Mouse (Mus musculus) cerebellum, adult 11-12 months (tissue): ENCODE results near the gene Gm49388.
"Not testable (repeated sequence)": the region's sequence is repeated elsewhere in the genome, so short reads cannot be mapped to it uniquely, and the experiment has no call there.

Source experiments
- DNase-seq: peaks from one replicate; pipeline ENCODE4 v3.0.0; 2022

Gm49388 gene

DNA sequence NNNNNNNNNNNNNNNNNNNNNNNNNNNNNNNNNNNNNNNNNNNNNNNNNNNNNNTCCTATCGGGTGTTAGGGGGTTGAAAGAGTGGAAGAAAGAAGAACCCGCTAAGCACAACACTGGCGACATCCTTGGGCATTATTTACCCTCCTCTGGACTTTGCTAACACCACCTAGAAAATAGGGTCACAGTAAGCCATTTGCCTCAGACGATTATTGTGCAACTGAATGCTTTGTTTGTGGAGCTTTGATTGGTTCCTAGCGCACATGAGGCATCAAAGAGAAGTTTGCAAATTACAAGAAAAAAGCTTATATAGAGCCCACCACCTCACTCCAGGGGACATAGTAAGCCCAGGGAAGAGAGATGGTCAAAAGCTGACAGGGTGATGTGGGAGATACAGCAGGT, 23.4 kb downstream of the Gm49388 start:
- no peak for DNase-seq

DNA sequence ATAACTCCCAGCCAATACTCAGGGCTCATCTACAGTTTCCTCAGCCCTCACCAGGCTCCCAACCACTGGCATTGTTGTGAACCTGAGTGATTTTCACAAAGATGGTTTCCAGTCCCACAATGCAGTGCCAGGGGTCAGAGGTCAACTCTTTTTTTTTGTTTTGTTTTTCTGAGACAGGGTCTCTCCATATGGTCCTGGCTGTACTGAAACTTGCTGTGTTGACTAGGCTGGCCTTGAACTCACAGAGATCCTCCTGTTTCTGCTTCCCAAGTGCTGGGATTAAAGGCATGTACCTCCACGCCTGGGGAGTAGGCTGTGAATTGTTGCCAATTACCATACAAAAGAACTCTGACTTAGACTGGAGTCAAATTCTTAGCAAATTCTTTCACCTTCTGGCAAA, 24.4 kb downstream of the Gm49388 start:
- no peak for DNase-seq

DNA sequence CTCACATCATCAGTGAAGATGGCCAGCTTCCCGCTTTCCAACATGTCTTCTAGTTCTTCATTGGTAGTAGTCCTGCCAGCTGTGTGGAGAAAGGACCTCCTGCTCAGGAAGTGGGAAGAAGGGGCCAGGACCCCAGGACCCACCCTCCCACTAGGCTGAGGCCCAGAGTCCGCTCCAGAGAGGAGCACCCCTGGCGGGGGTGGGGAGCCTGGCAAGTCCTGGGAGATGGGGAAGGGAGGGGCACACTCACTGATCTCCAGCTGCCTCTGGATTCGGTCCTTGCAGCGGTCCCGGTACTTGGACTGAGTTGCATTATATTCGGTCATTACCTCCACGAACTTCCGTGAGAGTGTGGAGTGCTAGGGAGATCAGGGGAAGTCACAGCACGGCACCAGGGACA, 25.2 kb downstream of the Gm49388 start:
- no peak for DNase-seq

DNA sequence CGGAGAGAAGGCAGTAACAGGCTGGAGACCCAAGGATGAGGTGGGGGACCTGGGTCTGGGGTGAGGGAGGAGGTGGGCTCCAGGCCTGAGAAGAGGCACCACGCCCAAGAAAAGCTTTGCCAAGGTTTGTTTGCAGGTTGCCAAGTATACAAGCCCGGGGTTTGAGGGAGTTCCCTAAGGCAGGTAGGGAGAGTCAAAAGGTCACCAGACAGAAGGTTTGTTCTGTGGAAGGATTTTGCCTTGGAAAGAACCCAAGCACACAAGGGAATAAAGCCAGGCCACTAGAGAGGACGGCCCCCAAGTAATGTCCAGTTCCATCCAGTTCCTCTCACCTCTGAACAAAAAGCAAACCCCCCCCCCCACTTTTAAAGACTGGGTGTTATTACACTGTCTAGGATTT, 25.8 kb downstream of the Gm49388 start:
- peak; percentile 45 for DNase-seq

DNA sequence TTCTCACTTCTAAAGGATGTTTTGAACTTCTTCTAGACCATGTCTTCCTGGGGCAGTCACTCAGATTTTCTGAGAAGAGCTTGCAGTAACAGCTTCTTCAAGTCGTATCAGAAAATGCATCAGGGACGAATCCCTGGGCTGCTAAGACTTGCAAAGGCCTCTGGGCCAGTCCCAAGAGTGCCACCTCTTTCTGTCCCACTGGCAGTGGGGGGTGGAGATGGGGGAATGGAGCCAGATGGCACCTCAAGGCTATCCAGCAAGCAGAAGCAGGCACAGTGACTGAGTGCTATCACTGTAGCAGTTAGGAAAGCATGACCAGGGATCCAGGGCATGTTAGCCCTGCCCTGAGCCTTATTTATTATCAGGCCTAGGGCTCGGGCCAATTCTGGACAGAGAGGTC, 26.9 kb downstream of the Gm49388 start:
- peak; percentile 64 for DNase-seq

DNA sequence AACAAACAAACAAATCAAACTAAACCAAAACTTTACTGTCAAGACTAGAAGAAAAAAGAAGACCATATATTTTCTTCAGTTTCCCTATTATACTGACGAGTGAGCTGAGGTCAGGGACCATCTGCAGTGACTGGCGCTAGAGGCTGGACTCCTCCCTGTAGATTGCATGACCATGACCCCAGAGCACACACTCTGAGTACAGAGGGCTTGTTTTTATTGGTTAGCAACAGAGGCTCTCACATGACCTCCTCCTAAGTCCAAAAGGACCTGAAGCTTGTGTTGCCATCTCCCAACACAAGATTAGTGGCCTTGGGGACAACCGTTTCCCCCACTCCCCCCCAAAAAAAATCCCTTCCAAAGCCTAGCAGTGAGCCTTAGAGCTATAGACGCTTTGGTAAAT, 28.4 kb downstream of the Gm49388 start:
- DNase-seq = no peak

DNA sequence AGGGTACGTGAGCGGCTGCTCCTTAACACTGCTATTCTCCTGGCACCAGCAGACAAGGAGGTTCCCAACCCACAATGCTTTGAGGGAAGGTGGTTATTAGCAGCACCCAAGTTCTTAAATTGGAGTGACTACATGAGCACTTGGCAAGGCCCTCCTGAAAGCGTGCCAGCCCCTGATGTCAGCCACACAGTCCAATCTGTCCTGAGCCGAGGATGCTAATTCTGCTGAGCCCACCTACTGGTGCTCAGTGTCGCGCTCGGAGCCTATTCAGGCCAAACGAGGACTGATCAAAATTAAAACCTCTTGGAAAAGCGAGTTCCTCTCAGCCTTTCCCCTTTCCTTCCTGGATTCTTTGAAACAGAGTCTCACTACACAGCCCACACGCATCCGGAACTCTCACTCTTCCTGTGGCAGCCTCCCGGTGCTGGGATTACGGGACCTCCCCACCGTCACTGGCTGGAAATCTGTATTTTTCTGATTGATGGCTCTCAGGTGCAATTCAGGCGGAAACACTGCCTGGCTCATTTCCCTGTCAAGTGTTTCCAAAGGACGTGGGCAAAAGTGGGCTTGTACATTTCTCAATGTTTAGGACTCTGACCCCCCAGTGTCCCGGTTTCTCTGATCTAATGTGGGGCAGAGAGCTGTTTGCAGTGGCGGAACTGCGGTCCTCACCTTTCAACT, 29.0 kb downstream of the Gm49388 start:
- peak; percentile 97 for DNase-seq

DNA sequence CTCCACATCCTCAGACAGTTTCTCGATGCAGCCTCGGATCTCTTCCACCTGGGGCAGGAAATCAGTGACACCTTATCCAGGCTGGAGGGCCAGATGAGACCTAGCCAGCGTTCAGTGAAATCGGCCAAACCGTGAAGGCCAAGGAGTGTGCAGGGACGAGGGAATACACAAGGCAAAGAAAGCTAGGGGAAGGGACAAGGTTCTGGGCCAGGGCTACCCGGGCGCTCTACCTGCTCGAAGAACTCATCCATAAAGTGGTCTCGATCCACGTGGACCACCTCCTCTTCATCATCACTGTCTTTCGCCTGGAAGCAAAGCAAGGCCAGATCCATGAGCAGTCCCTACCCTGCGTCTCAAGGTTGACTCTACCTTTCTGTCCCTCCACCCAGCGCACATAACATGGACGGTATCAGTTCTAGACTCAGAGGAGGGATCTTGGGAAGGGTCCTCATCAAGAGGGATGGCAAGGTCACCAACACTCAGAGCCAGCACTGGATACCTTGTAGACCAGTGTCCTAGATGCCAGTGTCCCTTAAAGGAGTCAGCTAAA, 29.8 kb downstream of the Gm49388 start:
- DNase-seq = peak; percentile 34

DNA sequence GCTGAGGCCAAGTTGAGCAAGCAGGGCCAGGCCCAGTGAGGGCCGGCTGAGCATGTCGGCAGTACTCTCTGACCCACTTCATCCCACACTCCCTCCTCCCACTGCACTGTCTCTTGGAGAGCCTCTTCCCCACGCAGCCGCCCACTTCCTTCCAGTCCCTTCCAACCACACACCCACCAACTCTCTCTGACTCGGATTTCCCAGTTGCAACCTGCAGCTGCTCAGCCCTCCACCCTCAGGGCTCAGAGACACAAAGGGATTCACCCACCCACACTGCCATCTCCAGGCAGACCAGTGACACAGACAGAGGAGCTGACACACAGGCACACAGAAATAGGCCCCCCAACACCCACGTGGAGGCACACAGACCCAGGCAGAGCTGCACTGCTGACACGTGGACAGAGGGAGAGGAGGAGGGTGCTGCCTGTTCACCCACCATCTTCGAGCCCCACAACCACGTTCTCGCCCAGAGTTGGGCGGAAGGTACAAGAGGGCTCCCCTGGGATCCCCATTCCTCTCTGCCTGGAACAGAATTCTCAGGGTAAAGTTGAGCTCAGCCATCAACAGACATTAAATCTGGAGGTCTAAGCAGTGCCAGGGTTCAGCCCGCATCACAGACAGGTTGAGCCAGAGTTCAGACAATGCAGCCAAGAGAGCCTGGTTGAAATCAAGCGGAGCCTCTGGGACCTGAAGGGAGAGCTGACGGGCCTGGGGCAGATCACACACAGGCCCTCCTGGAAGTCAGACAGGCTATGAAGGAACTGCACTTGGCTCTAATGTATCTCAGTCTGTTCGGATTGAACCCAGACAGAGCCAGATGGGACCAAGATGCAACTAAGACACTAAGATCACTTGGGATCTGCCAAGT, 30.8 kb downstream of the Gm49388 start:
- peak; percentile 70 for DNase-seq

DNA sequence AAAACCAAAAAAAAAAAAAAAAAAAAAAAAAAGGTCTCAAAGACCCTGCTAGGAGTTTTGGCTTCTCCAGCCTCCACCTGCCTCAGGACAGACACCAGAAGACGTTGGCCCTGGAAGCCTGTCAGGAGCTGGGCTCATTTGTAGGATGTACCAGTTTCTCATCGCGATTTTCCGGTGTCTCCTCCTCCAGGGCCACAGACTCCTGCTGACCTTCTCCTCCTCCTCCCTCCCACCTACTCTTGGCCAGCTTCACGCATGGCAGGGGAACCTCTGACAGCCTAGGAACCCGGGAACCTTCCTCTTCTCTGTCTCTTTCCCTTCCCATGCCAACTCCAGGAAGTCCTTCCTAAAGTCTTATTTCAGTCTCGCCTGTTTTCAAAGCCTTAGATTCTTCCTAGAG, 31.6 kb downstream of the Gm49388 start:
- peak; percentile 51 for DNase-seq

DNA sequence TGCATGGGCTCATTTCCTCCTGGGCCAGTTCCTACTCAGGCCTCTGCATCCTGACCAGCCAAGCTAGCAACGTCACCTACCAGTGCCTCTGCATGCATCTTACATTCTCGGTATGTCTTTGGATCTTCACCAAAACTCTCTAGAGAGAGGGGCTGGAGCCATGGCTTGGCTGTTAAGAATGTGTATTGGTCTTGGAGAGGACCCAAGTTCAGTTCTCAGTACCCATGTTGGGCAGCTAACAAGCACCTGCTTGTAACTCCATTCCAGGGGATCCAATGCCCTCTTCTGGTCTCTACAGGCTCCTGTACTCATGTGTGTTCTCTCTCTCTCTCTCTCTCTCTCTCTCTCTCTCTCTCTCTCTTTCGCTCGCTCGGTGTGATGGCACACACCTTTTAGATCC, 32.4 kb downstream of the Gm49388 start:
- DNase-seq = peak; percentile 46

DNA sequence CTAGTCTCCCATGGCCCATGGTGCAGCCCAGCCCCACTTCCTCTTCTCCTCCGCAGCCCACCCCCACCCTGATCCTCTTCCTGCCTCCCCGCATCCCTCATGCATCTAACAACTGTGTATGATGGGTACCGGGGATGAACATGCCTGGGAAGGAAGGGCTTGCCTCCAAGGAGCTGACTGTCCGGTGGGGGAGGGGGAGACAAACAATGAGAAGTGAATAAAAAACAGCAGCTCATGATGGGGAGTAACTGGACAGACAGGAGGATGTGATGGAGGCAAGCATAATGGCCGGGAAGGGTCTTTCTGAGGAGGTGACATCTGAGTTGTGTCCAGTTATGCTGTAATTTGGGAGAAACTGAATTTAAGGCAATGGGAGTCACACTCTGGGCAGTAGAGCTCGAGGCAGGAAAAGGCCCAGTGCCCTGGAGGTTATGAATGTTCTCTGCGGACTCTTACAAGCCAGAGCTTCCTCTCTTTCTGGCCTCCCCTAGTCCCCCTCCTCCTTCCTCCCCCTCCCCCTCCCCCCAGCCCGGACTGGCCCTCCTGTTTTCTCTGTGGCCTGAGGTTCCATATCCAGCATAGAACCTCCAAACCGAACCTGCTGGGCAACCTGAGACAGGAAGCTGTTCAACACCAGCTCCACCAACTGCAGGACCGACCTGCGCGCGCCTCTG, 35.6 kb downstream of the Gm49388 start:
- DNase-seq = no peak

DNA sequence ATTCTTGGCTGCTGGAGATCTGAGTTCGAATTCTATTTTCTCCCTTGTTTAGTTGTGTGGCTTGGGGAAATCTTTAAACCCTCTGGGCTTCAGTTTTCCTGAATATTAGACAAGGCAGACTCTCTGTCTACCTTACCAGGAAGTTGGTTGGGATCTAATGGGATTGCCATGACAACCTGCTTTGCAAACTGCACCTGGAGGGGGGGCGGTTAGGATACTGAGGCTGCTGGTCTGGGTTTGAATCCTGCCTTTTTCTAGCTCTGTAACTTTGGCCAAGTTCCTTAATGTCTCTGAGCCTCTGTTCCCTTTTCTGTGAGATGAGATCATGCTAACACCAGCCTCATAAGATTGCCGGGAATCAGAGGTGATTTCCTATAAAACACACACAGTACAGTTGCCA, 37.1 kb downstream of the Gm49388 start:
- no peak for DNase-seq

DNA sequence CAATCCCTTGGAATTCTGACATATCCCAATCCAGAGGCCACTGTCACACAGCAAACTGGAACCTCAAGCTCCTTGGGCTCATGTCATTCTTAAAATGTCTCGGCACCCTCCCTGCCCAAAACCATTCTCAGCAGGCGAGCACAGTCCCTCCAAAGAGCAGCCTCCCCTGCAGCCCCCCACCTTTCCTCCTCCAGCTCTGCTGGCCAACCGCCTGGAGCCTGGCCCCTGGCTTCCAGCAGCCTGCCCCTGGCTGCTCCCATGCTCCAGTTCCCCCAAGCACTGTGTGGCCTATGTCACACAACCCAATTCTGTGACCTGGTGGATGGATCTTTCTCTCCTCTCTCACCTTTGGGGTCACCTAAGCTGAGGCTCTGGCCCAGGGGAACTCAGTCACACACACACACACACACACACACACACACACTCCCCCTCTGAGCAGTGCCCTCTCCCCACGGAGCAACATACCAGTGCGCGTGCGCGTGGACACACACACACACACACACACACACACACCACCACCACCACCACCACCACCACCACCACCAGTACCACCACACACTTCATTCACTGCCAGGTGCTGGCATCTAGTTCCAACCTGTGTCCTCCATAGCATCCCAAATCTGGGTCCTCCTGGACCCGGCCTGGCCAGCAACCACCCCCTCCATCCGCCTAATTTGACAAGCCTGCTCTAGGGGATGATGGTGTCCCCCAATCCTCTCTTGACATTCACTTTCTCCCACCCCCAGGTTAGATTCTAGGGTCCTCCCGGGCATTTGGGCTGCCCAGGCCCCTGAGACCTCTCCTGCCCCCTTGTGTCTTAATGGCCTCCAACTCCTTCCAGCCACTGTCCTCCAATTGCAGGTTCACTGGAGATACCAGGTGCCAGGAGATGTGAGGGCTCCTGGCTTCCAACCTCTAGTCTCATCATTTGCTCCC, 38.1 kb downstream of the Gm49388 start:
- peak; percentile 75 for DNase-seq

DNA sequence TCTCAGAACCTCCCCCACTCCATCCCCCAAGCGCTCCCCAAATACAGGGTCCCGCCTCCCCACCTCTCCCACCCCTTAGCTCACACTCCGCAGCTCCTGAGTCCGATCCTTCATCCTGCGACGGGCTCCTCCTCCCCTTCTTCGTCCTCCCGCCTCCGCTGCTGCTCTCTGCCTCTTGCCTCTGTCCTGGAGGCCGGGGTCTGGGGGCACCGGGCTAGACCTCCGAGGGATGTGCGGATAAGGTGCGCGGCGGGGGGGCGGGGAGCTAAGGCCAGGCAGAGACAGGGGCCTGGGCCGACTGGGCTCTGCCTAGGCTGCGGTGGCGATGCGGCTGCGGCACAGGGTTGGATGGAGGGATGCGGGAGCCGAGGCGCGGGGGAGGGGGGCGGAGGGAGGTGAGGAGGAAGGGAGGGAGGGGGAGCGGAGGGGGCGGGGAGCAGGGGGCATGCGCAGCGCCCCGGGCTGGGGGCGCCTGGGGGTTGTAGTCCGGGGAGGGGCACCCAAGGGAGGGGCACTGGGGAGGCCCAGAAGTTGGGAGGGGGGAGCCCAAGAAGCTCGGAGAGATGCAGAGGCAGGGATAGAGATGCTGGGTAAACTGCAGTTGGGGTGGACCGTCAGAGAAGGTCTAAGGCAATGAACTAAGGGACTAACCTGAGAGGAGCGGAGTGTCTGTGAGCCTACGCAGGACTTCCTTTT, 38.9 kb downstream of the Gm49388 start, which contains the start of the genes Stx4a and Stx1b:
Stx4a (plus strand) TSS at position 119 of the 696 bp plus-strand sequence.
Stx1b (minus strand) TSS at position 374 of the 696 bp plus-strand sequence.
- DNase-seq = peak; percentile 83

DNA sequence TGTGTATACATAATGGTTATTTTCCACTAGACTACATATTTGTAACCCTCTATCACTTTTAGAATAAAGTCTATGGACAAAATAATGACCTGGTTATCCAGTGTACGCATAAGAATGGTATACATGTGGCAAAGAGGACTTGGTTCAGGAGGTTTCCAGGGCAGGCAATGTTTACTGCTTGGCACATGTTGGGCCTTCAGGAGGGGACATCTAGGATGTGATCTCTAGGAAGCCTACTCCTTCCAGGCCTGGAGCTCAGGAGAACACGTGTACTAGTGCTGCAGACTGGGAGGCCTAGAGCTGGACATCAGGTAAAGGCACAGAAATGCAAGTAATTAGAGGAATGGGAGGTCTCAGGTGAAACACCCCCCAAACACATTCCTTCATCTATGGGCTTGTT, 50.1 kb downstream of the Gm49388 start:
- no peak for DNase-seq

DNA sequence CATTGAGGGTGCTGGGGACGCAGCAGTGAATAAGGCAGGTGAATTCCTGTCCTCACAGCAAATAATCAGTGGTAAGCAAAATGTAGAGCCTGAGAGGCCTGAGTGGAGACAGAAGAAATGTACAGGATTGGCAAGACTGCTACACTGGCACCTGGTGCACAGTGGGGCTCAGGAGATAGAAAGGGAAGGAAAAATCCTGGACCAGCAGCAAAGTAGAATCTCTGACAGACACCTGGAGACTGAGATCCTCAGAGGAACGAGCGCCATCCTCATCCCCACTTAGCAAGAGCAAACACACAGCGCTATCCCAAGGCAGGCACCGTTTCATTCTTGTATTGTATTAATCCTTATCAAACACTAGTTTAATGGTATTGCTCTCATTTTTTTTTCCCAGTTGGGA, 52.1 kb downstream of the Gm49388 start:
- peak; percentile 64 for DNase-seq

DNA sequence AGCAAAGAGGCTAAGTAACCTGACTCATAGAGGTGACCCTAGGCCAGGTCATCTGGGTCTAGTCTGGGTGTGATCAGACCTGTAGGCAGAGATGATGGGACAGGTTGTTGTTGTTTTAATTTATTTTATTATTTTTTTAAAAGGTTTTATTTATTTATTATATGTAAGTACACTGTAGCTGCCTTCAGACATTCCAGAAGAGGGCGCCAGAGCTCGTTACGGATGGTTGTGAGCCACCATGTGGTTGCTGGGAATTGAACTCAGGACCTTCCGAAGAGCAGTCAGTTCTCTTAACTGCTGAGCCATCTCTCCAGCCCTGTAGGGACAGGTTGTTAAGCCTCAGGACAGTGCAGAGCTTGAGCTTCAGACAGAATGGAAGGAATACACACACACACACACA, 52.5 kb downstream of the Gm49388 start:
- DNase-seq = not testable (repeated sequence)

DNA sequence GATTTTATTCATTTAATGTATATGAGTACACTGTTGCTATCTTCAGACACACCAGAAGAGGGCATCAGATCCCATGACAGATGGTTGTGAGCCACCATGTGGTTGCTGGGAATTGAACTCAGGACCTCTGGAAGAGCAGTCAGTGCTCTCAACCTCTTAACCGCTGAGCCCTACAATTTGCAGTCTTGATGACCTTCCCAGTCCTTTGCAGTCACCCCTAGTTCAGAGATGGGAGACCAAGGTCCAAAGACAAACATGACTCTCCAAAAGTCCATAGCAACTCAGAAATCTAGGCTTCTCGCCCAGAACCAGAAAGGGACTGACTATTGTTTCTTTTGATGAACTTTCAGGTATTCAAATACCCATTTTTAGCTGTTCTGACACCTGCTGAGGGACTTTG, 54.6 kb downstream of the Gm49388 start:
- not testable (repeated sequence) for DNase-seq

DNA sequence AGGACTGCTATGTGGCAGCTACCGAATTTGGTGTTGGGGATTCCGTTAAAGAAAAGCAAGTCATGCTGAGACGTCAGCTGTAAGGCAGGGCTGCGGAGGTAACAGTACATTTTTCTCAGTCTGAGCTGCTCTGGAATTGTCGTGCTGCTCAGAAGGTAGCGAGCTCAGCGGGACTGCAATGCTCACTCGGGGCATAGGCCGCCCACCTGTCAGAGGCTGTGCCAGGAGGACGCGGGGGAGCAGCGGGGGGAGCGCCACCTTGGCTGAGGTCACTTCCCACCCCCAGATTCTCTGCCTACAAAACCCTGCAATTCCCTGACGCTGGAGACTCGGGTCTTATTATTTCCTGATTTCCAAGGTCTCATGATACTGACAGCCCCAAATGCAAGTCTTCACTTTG, 55.5 kb downstream of the Gm49388 start:
- peak; percentile 87 for DNase-seq

DNA sequence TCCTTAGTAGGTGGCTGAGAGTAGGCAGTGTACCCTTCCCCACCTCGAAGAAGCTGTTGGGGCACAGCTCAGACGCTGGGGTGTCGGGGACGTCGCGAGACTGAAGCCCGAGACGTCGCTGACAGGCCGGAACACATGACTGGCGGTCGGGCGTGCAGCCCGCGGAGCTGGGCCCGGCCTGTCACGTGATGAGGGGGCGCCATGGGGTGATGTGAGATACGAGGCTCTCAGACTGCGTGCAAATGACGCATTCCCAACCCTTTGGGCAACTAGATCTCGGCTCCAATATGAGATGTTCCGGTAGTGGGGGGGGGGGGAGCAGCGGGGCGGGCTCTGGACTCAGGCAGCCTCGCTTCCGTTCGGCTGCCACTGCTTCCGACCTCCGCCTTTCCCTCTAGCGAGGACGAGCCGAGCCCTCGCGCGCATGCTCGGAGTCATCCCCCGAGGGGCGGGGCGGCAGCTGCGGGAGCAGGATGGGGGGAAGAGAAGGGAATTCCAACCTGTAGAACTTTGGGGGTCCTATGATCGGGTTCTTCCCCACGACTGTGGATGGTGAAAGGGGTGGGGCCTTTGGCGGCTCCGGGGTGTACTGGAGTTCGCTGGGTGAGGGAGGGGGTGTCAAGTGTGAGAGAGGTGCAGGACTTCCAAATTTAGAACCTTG, 56.1 kb downstream of the Gm49388 start:
- DNase-seq = peak; percentile 96
